Mouse (Mus musculus) heart, embryonic 13.5 days (tissue): ENCODE results near the gene Nr3c2. TPM values are rescaled to one million over a fixed set of nuclear protein-coding genes. Genes with fewer than 3 reads are reported as not detected.

Experiments used
- ATAC-seq: fragments of 200-750 bp; cut with Nextera tagmentation; 2 replicates; pipeline ENCODE4 v1.8.0; 2017; ENCODE audit warnings: moderate TSS enrichment; ENCODE audit not compliant: insufficient number of reproducible peaks, low FRiP score, low TSS enrichment; ENCODE audit errors: extremely low read depth
- H3K27ac ChIP-seq: fragments of 300-500 bp; sonication (generic); replicated peaks from 2 replicates; pipeline ENCODE4 v1.5.1; 2015; ENCODE audit warnings: moderate library complexity, mild to moderate bottlenecking, inconsistent platforms
- H3K27me3 ChIP-seq: fragments of 300-500 bp; sonication (generic); replicated peaks from 2 replicates; pipeline ENCODE4 v1.6.1; 2015; ENCODE audit warnings: mild to moderate bottlenecking, inconsistent platforms
- H3K36me3 ChIP-seq: fragments of 300-500 bp; sonication (generic); 2 replicates; pipeline ENCODE4 v1.6.1; 2015; ENCODE audit warnings: mild to moderate bottlenecking, inconsistent platforms
- H3K4me1 ChIP-seq: fragments of 300-500 bp; sonication (generic); 2 replicates; pipeline ENCODE4 v1.6.1; 2015; ENCODE audit warnings: inconsistent platforms
- H3K4me2 ChIP-seq: fragments of 300-500 bp; sonication (generic); 2 replicates; pipeline ENCODE4 v1.6.1; 2015; ENCODE audit warnings: inconsistent platforms, mild to moderate bottlenecking, moderate library complexity
- H3K4me3 ChIP-seq: fragments of 300-500 bp; sonication (generic); 2 replicates; pipeline ENCODE4 v1.5.1; 2015; ENCODE audit warnings: moderate library complexity, mild to moderate bottlenecking, inconsistent platforms
- H3K9ac ChIP-seq: fragments of 300-500 bp; sonication (generic); 2 replicates; pipeline ENCODE4 v1.6.1; 2015; ENCODE audit warnings: inconsistent platforms, mild to moderate bottlenecking, moderate library complexity
- H3K9me3 ChIP-seq: fragments of 300-500 bp; sonication (generic); 2 replicates; pipeline ENCODE4 v1.6.1; 2016; ENCODE audit warnings: inconsistent platforms
- WGBS: fragments of 180-500 bp; shearing (Covaris S2); methylation state at CpG from one replicate; pipeline ENCODE4 v1.1.7; 2015; ENCODE audit warnings: mixed read lengths; 5-methylcytosine and 5-hydroxymethylcytosine counted together
- polyA plus RNA-seq: library from polyadenylated mRNA; unstranded; fragments of >200 nt; fragmentation: Nextera tagmentation; extraction: Ambion mirVana; gene quantifications from 2 replicates; pipeline ENCODE4 v1.2.1, GENCODE M21; 2015

Nr3c2 gene
- polyA plus RNA-seq, 1 experiment from 2014 or later = 3.2 TPM

DNA sequence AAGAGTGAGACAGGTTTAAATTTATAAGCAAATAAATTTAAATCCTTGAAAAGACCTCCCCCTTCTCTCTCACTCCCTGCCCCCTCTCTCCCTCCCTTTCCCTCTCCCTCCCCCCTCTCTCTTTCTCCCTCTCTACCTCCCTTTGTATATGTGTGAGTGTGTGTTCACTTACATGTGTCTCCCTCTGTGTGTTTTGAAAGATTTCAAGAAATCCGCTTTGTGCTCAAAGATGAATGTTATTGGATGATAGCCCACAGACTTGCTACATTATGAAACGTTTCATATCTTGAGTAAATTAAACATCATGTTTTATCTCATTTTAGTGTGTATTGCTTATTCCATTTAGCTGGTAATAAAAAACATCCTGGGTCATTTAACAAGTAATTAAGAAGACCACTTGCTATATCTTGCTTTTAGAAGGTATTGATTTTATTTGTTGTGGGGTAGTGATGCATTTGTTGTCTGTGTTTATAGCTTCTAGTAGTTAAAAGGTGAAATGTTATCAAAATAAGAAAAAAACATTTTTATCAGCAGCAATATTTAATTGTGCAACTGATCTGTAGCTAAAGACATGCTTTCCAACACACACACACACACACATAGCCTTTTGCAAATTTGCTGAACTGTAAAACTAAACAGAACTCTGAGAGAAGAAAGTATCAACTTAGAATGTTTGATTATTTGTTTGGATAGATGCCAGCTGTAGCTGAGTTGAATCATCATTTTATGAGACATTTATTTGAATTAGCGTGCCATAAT is 134.6 kb downstream of the Nr3c2 start:
- Histone ChIP-seq H3K4me3 (no peak overlapping the region), H3K4me1 (no peaks in the 10 kb centered on the region), H3K36me3 (no peaks in the 10 kb centered on the region), H3K27ac (no peak overlapping the region), H3K9me3 (no peaks in the 10 kb centered on the region), H3K27me3 (no peaks in the 10 kb centered on the region), H3K9ac (no peak overlapping the region), H3K4me2 (no peak overlapping the region)
- WGBS = 69% methylated on average over 3 of the region's 3 CpGs
- ATAC-seq = no peak

DNA sequence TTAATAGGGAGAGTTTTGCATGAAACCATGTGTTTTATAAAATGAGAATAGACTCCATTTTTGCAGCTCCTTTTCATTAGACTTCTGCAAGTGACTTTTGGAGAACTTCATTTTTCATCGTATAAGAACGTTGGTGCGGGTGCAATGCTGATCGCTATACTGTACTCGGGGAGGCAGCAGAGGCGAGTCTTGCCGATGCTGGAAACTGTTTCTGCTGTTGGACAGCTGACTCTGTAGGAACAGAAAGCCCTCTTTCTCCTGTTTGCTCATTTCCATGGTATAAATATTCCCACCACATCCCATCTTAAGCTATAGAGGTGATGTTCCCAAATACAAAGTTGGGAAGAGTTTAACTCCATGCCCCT is 135.2 kb downstream of the Nr3c2 start:
- Histone ChIP-seq H3K4me2 (no peak overlapping the region), H3K4me3 (no peak overlapping the region), H3K9ac (no peak overlapping the region), H3K36me3 (no peaks in the 10 kb centered on the region), H3K9me3 (no peaks in the 10 kb centered on the region), H3K27ac (no peak overlapping the region), H3K27me3 (no peaks in the 10 kb centered on the region), H3K4me1 (no peaks in the 10 kb centered on the region)
- 84% methylated on average over 7 of the region's 7 CpGs for WGBS
- ATAC-seq = no peak

DNA sequence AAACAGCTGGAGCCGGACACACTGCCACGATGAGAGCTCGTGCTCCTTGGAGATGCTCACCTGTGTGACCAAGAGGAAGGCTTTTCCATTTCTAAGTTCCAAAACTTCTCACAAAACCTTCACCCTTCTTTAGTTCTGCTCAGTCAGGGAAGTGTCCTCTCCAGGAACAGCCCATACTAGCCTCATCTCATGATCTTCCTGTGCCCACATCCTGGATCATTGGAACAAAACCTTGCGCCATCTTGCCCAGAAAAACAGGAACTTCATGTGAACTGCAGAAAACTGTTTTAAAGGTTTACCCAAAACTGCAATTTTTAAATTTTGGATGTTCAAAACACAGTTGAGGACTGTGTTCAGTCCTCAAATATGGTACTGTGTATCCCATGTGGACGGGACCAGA is 142.0 kb downstream of the Nr3c2 start:
- WGBS = 87% methylated on average over 5 of the region's 5 CpGs
- peaks cover 6% of the 10 kb centered on the region for H3K4me1 ChIP-seq
- no peaks in the 10 kb centered on the region for H3K9me3 ChIP-seq
- no peak overlapping the region for H3K27ac ChIP-seq
- H3K27me3 ChIP-seq = no peaks in the 10 kb centered on the region
- no peak overlapping the region for H3K4me2 ChIP-seq
- ATAC-seq = no peak
- no peak overlapping the region for H3K4me3 ChIP-seq
- H3K36me3 ChIP-seq = no peaks in the 10 kb centered on the region
- H3K9ac ChIP-seq = no peak overlapping the region

DNA sequence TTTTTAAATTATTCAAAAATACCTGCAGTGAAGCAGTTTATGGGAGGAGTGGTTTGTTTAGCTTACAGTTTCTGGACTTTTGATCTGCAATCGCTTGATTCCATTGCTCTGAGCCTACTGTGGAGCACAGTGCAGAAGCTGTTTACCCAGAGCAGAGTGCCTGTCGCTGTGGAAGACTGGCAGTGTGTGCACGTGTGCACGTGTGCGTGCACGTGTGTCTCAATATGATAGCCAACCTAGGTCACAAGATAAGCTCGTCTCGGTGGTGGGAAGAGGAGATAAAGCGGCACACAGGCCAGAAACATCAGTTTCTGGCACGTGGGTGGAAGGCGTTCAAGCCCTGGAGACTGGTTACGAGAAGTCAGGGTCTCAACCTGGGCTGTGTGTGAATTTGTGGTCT is 145.6 kb downstream of the Nr3c2 start:
- WGBS = 35% methylated on average over 12 of the region's 12 CpGs
- H3K9ac ChIP-seq = no peak overlapping the region
- no peaks in the 10 kb centered on the region for H3K9me3 ChIP-seq
- no peaks in the 10 kb centered on the region for H3K27me3 ChIP-seq
- no peak overlapping the region for H3K27ac ChIP-seq
- no peak overlapping the region for H3K4me3 ChIP-seq
- 0 out of 2 replicates have a peak overlapping the region, but pooled peaks have one; percentile 7 for H3K4me2 ChIP-seq
- H3K36me3 ChIP-seq = no peaks in the 10 kb centered on the region
- ATAC-seq = no peak
- peaks cover 6% of the 10 kb centered on the region for H3K4me1 ChIP-seq

DNA sequence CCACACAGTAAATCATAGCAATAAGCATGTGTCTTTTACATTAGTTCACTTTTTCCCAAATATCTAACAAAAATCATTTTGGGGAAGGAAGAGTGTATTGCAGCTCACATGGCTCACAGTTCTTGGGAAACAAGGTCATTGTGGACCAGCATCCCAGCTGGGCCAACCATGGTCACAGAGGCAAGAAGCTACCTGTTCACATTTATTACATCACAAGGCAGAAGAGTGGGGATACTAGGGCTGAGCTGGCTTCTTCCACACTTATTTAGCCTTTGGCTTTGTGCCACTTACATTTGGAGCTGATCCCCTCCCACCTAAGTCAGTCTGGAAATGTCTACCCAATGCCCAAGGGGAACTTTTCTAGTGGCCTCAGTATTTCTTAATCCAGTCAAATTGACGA is 146.5 kb downstream of the Nr3c2 start:
- H3K27me3 ChIP-seq = no peaks in the 10 kb centered on the region

DNA sequence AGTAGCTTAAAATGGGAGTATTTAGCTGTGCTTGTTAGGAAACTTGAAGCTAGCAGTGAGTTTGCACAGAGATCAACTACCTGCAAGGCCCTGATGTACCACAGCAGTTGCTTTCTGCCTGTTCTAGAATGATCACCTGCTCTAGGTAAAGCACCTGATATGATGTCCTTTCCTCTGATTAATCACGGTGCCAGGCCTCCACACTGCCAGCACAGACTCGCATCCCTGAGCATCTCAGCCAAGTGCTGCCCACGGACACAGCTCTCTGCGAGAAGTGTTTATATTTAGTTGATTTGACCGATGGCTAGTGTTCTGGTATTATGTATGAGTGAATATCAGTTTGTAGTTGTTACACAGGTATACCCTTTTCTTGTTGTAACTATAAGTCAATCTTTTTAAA is 147.0 kb downstream of the Nr3c2 start:
- Histone ChIP-seq H3K36me3 (no peaks in the 10 kb centered on the region), H3K4me1 (peaks cover 6% of the 10 kb centered on the region), H3K27me3 (no peaks in the 10 kb centered on the region), H3K4me3 (no peak overlapping the region), H3K9me3 (no peaks in the 10 kb centered on the region), H3K9ac (no peak overlapping the region), H3K4me2 (no peak overlapping the region), H3K27ac (no peak overlapping the region)
- no peak for ATAC-seq
- WGBS = 81% methylated on average over 5 of the region's 5 CpGs

More for the DNA sequence above, 146.5 kb downstream of the Nr3c2 start:
- 76% methylated on average over 1 of the region's 1 CpGs for WGBS
- ATAC-seq = no peak
- H3K4me1 ChIP-seq = peaks cover 6% of the 10 kb centered on the region
- no peak overlapping the region for H3K27ac ChIP-seq
- H3K9ac ChIP-seq = no peak overlapping the region
- H3K9me3 ChIP-seq = no peaks in the 10 kb centered on the region
- H3K36me3 ChIP-seq = no peaks in the 10 kb centered on the region
- H3K4me2 ChIP-seq = no peak overlapping the region
- H3K4me3 ChIP-seq = no peak overlapping the region

DNA sequence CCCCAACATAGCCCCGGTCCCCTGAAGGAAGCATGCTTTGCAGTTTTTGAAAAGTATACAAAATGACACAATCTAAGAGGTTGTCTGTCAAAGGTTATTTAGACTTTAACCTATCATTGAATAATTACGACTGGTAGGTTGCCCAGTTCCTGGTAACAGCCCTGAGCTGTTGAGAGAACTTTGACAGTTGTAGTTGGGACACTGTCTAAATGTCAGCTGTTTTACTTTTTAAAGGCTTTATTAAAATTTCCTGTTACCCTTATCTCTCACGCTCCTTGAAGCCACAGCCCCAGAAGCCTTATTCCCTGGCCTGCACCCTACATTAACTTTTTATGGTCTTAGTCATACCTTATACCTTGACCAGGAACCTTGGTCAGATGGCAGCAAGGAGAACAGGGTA is 147.5 kb downstream of the Nr3c2 start:
- Histone ChIP-seq H3K4me3 (no peak overlapping the region), H3K4me2 (no peak overlapping the region), H3K9me3 (no peaks in the 10 kb centered on the region), H3K36me3 (no peaks in the 10 kb centered on the region), H3K4me1 (peaks cover 6% of the 10 kb centered on the region), H3K27ac (no peak overlapping the region), H3K27me3 (no peaks in the 10 kb centered on the region), H3K9ac (no peak overlapping the region)
- WGBS = 67% methylated on average over 3 of the region's 3 CpGs
- no peak for ATAC-seq

DNA sequence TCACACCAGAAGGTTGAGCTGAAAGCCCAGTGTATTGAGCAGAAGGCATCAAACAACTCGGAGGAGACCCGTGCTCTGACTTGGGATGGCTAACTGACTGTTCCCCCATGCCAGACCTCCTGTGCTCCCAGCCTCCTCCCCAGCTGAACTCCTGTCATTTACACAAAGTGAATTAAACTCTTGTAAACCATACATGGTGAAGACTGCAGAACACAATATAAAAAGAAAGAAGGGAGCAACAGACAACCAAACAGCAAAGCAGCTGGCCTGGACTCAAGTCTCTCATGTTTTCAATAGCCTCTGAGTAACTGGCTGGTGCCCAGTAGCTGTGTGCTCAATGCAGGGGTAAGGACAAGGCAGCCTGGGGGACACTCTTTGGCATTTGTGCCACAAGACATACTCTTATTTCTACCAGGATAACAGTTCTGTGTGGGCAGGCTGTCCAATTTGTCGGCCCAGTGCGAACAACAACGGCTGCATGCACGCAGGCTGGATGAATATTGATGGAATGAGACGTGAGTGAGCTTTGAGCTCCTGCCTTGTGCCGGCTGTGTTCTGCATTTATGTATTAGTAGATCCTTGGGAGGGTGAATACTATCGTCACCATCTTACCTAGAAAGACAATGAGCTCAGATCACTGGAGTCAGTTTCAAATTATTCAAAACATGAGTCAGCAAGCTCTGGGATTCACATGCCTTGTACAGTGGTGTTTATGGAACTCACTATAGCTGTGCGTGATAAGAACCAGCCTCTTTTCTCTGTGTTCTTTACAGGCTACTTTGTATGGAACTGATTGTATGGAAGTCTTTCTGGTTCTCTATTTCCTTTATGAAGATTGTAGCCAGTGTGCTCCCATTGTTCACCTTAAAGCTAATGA is 152.4 kb downstream of the Nr3c2 start:
- Histone ChIP-seq H3K27me3 (no peaks in the 10 kb centered on the region), H3K9me3 (no peaks in the 10 kb centered on the region), H3K27ac (no peak overlapping the region), H3K9ac (no peak overlapping the region), H3K36me3 (no peaks in the 10 kb centered on the region), H3K4me2 (no peak overlapping the region), H3K4me1 (no peaks in the 10 kb centered on the region), H3K4me3 (no peak overlapping the region)
- WGBS = 78% methylated on average over 10 of the region's 10 CpGs
- no peak for ATAC-seq

DNA sequence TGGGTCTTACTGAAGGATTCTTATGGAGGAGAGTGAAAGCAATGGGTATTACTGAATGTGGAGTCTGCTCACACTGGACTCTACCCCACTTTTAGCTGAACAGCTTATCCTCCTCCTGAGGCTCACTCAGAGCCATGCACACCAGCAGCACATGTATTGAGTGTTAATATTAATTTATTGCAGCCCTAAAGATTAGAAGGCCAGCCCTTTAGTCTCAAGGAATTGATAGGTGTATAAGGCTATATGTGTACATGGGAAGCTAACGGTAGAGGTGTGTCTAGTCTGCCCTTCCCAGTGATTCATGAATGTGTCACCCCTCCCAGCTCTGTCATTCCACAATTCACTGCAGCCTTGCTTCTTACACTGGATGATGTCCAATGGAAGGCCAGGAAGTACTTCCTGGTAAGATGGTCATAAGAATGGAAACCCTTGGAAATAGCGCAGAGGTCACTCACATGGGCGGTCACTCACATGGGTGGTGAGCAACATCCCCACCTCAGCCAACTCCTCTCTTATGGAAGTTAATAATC is 156.3 kb downstream of the Nr3c2 start:
- Histone ChIP-seq H3K4me1 (no peaks in the 10 kb centered on the region), H3K27me3 (no peaks in the 10 kb centered on the region), H3K36me3 (no peaks in the 10 kb centered on the region), H3K4me2 (no peak overlapping the region), H3K4me3 (no peak overlapping the region), H3K27ac (no peak overlapping the region), H3K9me3 (no peaks in the 10 kb centered on the region), H3K9ac (no peak overlapping the region)
- WGBS = 84% methylated on average over 3 of the region's 3 CpGs
- ATAC-seq = no peak

DNA sequence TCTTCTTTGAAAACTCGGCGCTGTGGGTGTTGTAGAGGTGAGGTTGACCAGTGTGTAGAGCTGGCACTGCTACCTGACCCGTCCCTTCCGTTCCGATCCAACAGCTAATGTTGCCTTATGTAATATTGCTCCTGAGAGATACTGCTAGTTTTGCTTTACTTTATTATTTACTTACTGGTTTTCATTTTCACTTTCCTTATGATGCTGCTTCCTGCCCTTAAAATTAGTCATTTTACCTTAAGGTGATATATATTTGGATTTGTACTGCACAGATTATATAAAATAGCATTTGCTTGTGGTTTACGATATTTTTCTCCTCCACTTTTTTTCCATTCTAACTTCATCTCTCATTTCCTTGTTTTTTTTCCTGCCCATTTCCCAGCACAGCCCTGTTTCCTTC is 157.6 kb downstream of the Nr3c2 start:
- WGBS = 91% methylated on average over 6 of the region's 6 CpGs
- Histone ChIP-seq H3K36me3 (no peaks in the 10 kb centered on the region), H3K4me2 (no peak overlapping the region), H3K27ac (no peak overlapping the region), H3K27me3 (no peaks in the 10 kb centered on the region), H3K9ac (no peak overlapping the region), H3K9me3 (no peaks in the 10 kb centered on the region), H3K4me1 (no peaks in the 10 kb centered on the region), H3K4me3 (no peak overlapping the region)
- no peak for ATAC-seq

DNA sequence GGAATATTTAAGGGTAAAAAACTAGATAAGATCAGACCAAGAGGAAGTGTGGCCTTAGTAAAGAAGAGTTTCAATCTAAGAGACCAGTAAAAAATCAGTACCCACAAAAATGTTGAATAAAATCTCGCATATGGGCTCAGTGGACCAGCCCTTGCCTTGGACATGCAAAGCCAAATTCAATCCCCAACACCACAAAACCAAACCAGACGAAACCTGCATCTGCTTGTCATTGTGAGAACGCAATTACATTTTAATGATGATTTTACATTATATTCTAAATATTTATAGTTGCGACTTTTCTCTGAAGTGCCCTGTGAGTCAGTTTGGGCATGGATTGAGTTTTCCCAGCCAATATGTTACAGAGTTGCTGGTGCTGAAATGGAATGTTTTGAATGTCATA is 183.4 kb downstream of the Nr3c2 start:
- Histone ChIP-seq H3K4me2 (no peak overlapping the region), H3K36me3 (no peaks in the 10 kb centered on the region), H3K9ac (no peak overlapping the region), H3K4me3 (no peak overlapping the region), H3K27me3 (no peaks in the 10 kb centered on the region), H3K27ac (no peak overlapping the region), H3K9me3 (no peaks in the 10 kb centered on the region), H3K4me1 (no peaks in the 10 kb centered on the region)
- no peak for ATAC-seq
- 78% methylated on average over 4 of the region's 4 CpGs for WGBS
